Mouse (Mus musculus) CD4-positive naive resting alpha-beta T cell, adult 57 days (primary cell): Measurements from ENCODE around the gene Gm1993. TPM values are rescaled to one million over a fixed set of nuclear protein-coding genes. Genes with fewer than 3 reads are reported as not detected.

Source experiments
- total RNA-seq: library from RNA; stranded (reverse); gene quantifications from one replicate; pipeline ENCODE4 v1.2.4, GENCODE M21; 2023

Gene Gm1993
- not detected for total RNA-seq

GRCm38 (mm10) chrX:25570352-25570751 is at the start of gene Gm1993:
Gm1993 (minus strand) TSS chrX:25570452.

